Mouse (Mus musculus) CH12.LX (cell line): ENCODE measurements around the gene Prr14l.

ENCODE experiments used
- CTCF ChIP-seq, 2 experiments: IDR thresholded peaks in 1 of 2; conservative IDR thresholded peaks in 1 of 2; 2 replicates each; pipeline ENCODE4 v1.5.1; 2011 to 2012; ENCODE audit warnings: low read depth in 2 of 2, low read length in 2 of 2, improper control_type of control experiment in 1 of 2, inconsistent platforms in 1 of 2, mild to moderate bottlenecking in 1 of 2, moderate library complexity in 1 of 2
- EP300 ChIP-seq: IDR thresholded peaks from 2 replicates; pipeline ENCODE4 v1.6.1; 2011; ENCODE audit warnings: low read length, improper control_type of control experiment
- JUN ChIP-seq: IDR thresholded peaks from 2 replicates; pipeline ENCODE4 v1.6.1; 2011; ENCODE audit warnings: low read depth, mild to moderate bottlenecking, low read length, improper control_type of control experiment, moderate library complexity; ENCODE audit not compliant: insufficient read depth
- KAT2A ChIP-seq: IDR thresholded peaks from 2 replicates; pipeline ENCODE4 v1.6.1; 2012; ENCODE audit warnings: low read length, improper control_type of control experiment, inconsistent platforms; ENCODE audit not compliant: insufficient replicate concordance

- TF ChIP-seq EP300, result no peak
- TF ChIP-seq JUN, result no peak
- TF ChIP-seq CTCF (conservative IDR thresholded peaks at IDR 0.05 in 1 of 2, IDR thresholded peaks at IDR 0.05 in 1 of 2; ENCODE audit: low read depth in 2 of 2, low read length in 2 of 2), result no peak
- no peak for TF ChIP-seq KAT2A
Observed at GRCm38 (mm10) chr5:32751736-32752135, 102.3 kb downstream of the Prr14l start.
